Mouse (Mus musculus) stomach, postnatal 0 days (tissue): ENCODE measurements at regions not wholly inside any gene's neighbourhood (a gene's known extent, or its start where the extent isn't known, plus 50 kb on each side); places are given as distances from the start of the nearest gene placed in this dataset.

Experiments used
- CTCF ChIP-seq: IDR thresholded peaks from 2 replicates; pipeline ENCODE4 v1.5.1; 2016; ENCODE audit warnings: antibody characterized with exemption, low read depth, mild to moderate bottlenecking, moderate library complexity
- EP300 ChIP-seq: optimal IDR thresholded peaks from 2 replicates; pipeline ENCODE3; 2016; ENCODE audit warnings: antibody characterized with exemption

- TF ChIP-seq EP300 (no peak), CTCF (no peak)
Measured at GRCm38 (mm10) chr4:7154256-7154655, 1084.6 kb downstream of the Car8 start.
